26 mouse cellular contexts compared by ENCODE assay signal in the genomic region with DNA sequence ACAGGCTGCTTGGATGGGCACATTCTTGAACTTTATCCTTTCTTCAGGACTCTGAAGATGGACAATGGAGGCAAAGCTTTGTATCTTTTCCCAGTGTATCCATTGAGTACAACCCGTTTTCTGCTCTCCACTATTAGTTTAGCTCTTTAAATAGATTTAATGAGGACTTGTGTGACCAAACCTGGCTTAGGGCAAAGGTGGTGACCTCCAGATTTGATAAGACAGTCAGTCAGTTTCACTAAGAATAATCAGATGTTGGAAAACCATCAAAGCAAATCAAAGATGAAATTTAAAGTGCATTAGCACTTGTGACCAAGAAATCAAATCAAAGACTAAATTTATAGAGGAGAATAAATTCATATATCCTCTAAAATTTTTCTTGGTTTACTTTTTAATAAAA. TPM values are rescaled to one million over a fixed set of nuclear protein-coding genes. Genes with fewer than 3 reads are reported as not detected.
DNase-seq lines count a peak whose midpoint lies in the region; ATAC-seq and TF ChIP-seq lines count a peak whose summit lies in the region.
"Had no signal": no experiment of that assay in that cellular context is flagged by ENCODE, and none has a peak within 500 bp of the region (broad histone marks: within the 10 kb centered on the region; RNA-seq: fewer than 3 reads in every experiment).

No protein-coding gene starts in this region.

- ATAC-seq in heart, embryonic 14.5 days (ENCODE audit: insufficient number of reproducible peaks, insufficient read depth, low FRiP score, low read depth): no peak
- ATAC-seq in liver, embryonic 11.5 days (replicated peaks; ENCODE audit: low FRiP score): no peak
- no peak for ATAC-seq in liver, embryonic 14.5 days (ENCODE audit: insufficient read depth)
- no peak for ATAC-seq in liver, postnatal 0 days
- no peak for ATAC-seq in hindbrain, embryonic 11.5 days (ENCODE audit: low FRiP score)
- ATAC-seq: forebrain, embryonic 14.5 days; forebrain, postnatal 0 days; hindbrain, embryonic 16.5 days; Patski had no signal

- no peaks in the 10 kb centered on the region for H3K27me3 ChIP-seq in heart, embryonic 14.5 days (ENCODE audit: control insufficient read depth, insufficient read depth, low read length)
- H3K27me3 ChIP-seq in liver, embryonic 11.5 days (replicated peaks; ENCODE audit: control insufficient read depth, insufficient read depth, low read length): no peaks in the 10 kb centered on the region
- H3K27me3 ChIP-seq in liver, embryonic 14.5 days (ENCODE audit: control insufficient read depth, insufficient read depth, low read length): no peaks in the 10 kb centered on the region
- no peaks in the 10 kb centered on the region for H3K27me3 ChIP-seq in liver, postnatal 0 days (ENCODE audit: insufficient read depth, low read length)
- no peaks in the 10 kb centered on the region for H3K27me3 ChIP-seq in hindbrain, embryonic 11.5 days (ENCODE audit: control insufficient read depth, insufficient read depth, low read length)
- H3K27me3 ChIP-seq: embryonic facial prominence, embryonic 12.5 days; embryonic facial prominence, embryonic 15.5 days; heart, embryonic 13.5 days; hindbrain, embryonic 13.5 days had no signal

- no peak for TF ChIP-seq CTCF in liver, embryonic 14.5 days (IDR thresholded peaks at IDR 0.05; ENCODE audit: low read depth)
- TF ChIP-seq CTCF in liver, postnatal 0 days (IDR thresholded peaks at IDR 0.05; ENCODE audit: low read depth): no peak
- TF ChIP-seq CTCF in layer of hippocampus, adult 2 months (conservative IDR thresholded peaks at IDR 0.05): no peak

- 0 out of 2 replicates have a peak overlapping the region, but pooled peaks have one; percentile 19 for H3K4me2 ChIP-seq in heart, embryonic 14.5 days (ENCODE audit: low read length)
- H3K4me2 ChIP-seq in liver, embryonic 11.5 days: peak overlapping the region; percentile 21; the same call in 1 of the 2 replicates
- peak overlapping the region; percentile 16; the same call in 1 of the 2 replicates for H3K4me2 ChIP-seq in liver, embryonic 14.5 days (ENCODE audit: low read depth)
- H3K4me2 ChIP-seq in liver, postnatal 0 days (ENCODE audit: low read depth, low read length): peak overlapping the region; percentile 61
- H3K4me2 ChIP-seq in hindbrain, embryonic 11.5 days (replicated peaks; ENCODE audit: low read depth, low read length): no peak overlapping the region
- H3K4me2 ChIP-seq: embryonic facial prominence, embryonic 12.5 days; embryonic facial prominence, embryonic 15.5 days; hindbrain, embryonic 13.5 days had no signal

- TF ChIP-seq EP300 in liver, embryonic 14.5 days (IDR thresholded peaks at IDR 0.05; ENCODE audit: low read depth): no peak
- no peak for TF ChIP-seq EP300 in liver, postnatal 0 days (IDR thresholded peaks at IDR 0.05; ENCODE audit: low read depth)

- no peak overlapping the region for H3K27ac ChIP-seq in heart, embryonic 14.5 days (replicated peaks in 1 of 2; ENCODE audit: control insufficient read depth in 1 of 2, insufficient read depth in 1 of 2, low read depth in 2 of 2, low read length in 2 of 2)
- no peak overlapping the region for H3K27ac ChIP-seq in liver, embryonic 11.5 days (ENCODE audit: low read depth, low read length)
- no peak overlapping the region for H3K27ac ChIP-seq in liver, embryonic 14.5 days
- H3K27ac ChIP-seq in liver, postnatal 0 days (ENCODE audit: low read depth): peak overlapping the region; percentile 29; the same call in 1 of the 2 replicates
- H3K27ac ChIP-seq in hindbrain, embryonic 11.5 days (ENCODE audit: low read depth, low read length): no peak overlapping the region
- no peak overlapping the region for H3K27ac ChIP-seq in layer of hippocampus, adult 2 months
- H3K27ac ChIP-seq: embryonic facial prominence, embryonic 12.5 days; embryonic facial prominence, embryonic 15.5 days; gastrocnemius, adult 2 months; heart, embryonic 10.5 days; heart, embryonic 13.5 days; hindbrain, embryonic 13.5 days had no signal

- WGBS in heart, embryonic 14.5 days: 33% methylated on average over 1 of the region's 1 CpGs
- 43% methylated on average over 1 of the region's 1 CpGs for WGBS in liver, embryonic 11.5 days
- 33% methylated on average over 1 of the region's 1 CpGs for WGBS in liver, embryonic 14.5 days (ENCODE audit: insufficient replicate concordance)
- WGBS in liver, postnatal 0 days (ENCODE audit: insufficient replicate concordance): 48% methylated on average over 1 of the region's 1 CpGs
- WGBS in hindbrain, embryonic 11.5 days: 47% methylated on average over 1 of the region's 1 CpGs

- no peak for DNase-seq in heart, adult 8-10 months (ENCODE audit: low spot score)
- no peak for DNase-seq in liver, embryonic 11.5 days (ENCODE audit: low spot score)
- no peak for DNase-seq in liver, embryonic 14.5 days (ENCODE audit: low read depth in 3 of 3, low spot score in 3 of 3)
- no peak for DNase-seq in liver, postnatal 0 days
- DNase-seq in hindbrain, embryonic 11.5 days (ENCODE audit: low spot score): no peak
- no peak for DNase-seq in layer of hippocampus, adult 2 months (ENCODE audit: low spot score in 2 of 2)
- DNase-seq: adrenal gland, postnatal 10 days; adrenal gland, postnatal 36 days; cerebellum, adult 18-20 months; cerebellum, adult 9-10 months; cerebellum, postnatal 14 days; forebrain, postnatal 0 days; gastrocnemius, adult 2 months; gastrocnemius, postnatal 14 days; heart, adult 18-20 months had no signal

- H3K4me3 ChIP-seq in heart, embryonic 14.5 days (ENCODE audit: control insufficient read depth in 1 of 2, insufficient read depth in 1 of 2, low read depth in 1 of 2, low read length in 2 of 2): no peak overlapping the region
- H3K4me3 ChIP-seq in liver, embryonic 11.5 days (ENCODE audit: low read depth, low read length): no peak overlapping the region
- H3K4me3 ChIP-seq in liver, embryonic 14.5 days (ENCODE audit: insufficient read depth in 1 of 2, low read depth in 2 of 2, low read length in 2 of 2): no peak overlapping the region
- H3K4me3 ChIP-seq in liver, postnatal 0 days (ENCODE audit: low read depth, low read length): peak overlapping the region; percentile 27
- no peak overlapping the region for H3K4me3 ChIP-seq in hindbrain, embryonic 11.5 days (ENCODE audit: low read depth, low read length)
- H3K4me3 ChIP-seq in layer of hippocampus, adult 2 months: no peak overlapping the region
- H3K4me3 ChIP-seq: embryonic facial prominence, embryonic 12.5 days; embryonic facial prominence, embryonic 15.5 days; gastrocnemius, adult 2 months; heart, embryonic 10.5 days; heart, embryonic 13.5 days; hindbrain, embryonic 13.5 days had no signal

- no peaks in the 10 kb centered on the region for H3K36me3 ChIP-seq in heart, embryonic 14.5 days (ENCODE audit: control insufficient read depth, insufficient read depth, low read length)
- H3K36me3 ChIP-seq in liver, embryonic 11.5 days (ENCODE audit: control insufficient read depth, insufficient read depth, low read length): no peaks in the 10 kb centered on the region
- no peaks in the 10 kb centered on the region for H3K36me3 ChIP-seq in liver, embryonic 14.5 days (replicated peaks; ENCODE audit: control insufficient read depth, insufficient read depth, low read depth)
- H3K36me3 ChIP-seq in liver, postnatal 0 days (replicated peaks; ENCODE audit: insufficient read depth, low read length): no peaks in the 10 kb centered on the region
- H3K36me3 ChIP-seq in hindbrain, embryonic 11.5 days (ENCODE audit: control insufficient read depth, insufficient read depth, low read length): no peaks in the 10 kb centered on the region
- H3K36me3 ChIP-seq: embryonic facial prominence, embryonic 12.5 days; embryonic facial prominence, embryonic 15.5 days; heart, embryonic 10.5 days; heart, embryonic 13.5 days; hindbrain, embryonic 13.5 days had no signal

- peaks cover 0 to 3% of the 10 kb centered on the region in 2 experiments; a peak in 1 of 4 replicates for H3K4me1 ChIP-seq in heart, embryonic 14.5 days (ENCODE audit: control insufficient read depth in 2 of 2, insufficient read depth in 2 of 2, low read length in 2 of 2)
- no peaks in the 10 kb centered on the region for H3K4me1 ChIP-seq in liver, embryonic 11.5 days (replicated peaks; ENCODE audit: control insufficient read depth, insufficient read depth, low read length)
- no peaks in the 10 kb centered on the region for H3K4me1 ChIP-seq in liver, embryonic 14.5 days (replicated peaks; ENCODE audit: control insufficient read depth in 2 of 2, insufficient read depth in 2 of 2, low read length in 1 of 2)
- H3K4me1 ChIP-seq in liver, postnatal 0 days (ENCODE audit: insufficient read depth): no peaks in the 10 kb centered on the region
- H3K4me1 ChIP-seq in hindbrain, embryonic 11.5 days (replicated peaks; ENCODE audit: control insufficient read depth, insufficient read depth, low read length): no peaks in the 10 kb centered on the region
- H3K4me1 ChIP-seq: embryonic facial prominence, embryonic 12.5 days; embryonic facial prominence, embryonic 15.5 days; heart, embryonic 10.5 days had no signal

- H3K9ac ChIP-seq in heart, embryonic 14.5 days (ENCODE audit: low read length): no peak overlapping the region
- H3K9ac ChIP-seq in liver, embryonic 11.5 days (ENCODE audit: low read depth, low read length): no peak overlapping the region
- no peak overlapping the region for H3K9ac ChIP-seq in liver, embryonic 14.5 days (replicated peaks)
- 0 out of 2 replicates have a peak overlapping the region, but pooled peaks have one; percentile 7 for H3K9ac ChIP-seq in liver, postnatal 0 days (replicated peaks)
- no peak overlapping the region for H3K9ac ChIP-seq in hindbrain, embryonic 11.5 days (ENCODE audit: low read depth, low read length)
- H3K9ac ChIP-seq: embryonic facial prominence, embryonic 12.5 days; embryonic facial prominence, embryonic 15.5 days; forebrain, postnatal 0 days; heart, embryonic 13.5 days; hindbrain, embryonic 13.5 days had no signal

- H3K9me3 ChIP-seq in heart, embryonic 14.5 days (ENCODE audit: control insufficient read depth, low read length): no peaks in the 10 kb centered on the region
- no peaks in the 10 kb centered on the region for H3K9me3 ChIP-seq in liver, embryonic 11.5 days (ENCODE audit: control insufficient read depth, low read length)
- H3K9me3 ChIP-seq in liver, embryonic 14.5 days (ENCODE audit: control insufficient read depth, low read length): no peaks in the 10 kb centered on the region
- no peaks in the 10 kb centered on the region for H3K9me3 ChIP-seq in liver, postnatal 0 days (ENCODE audit: low read length)
- H3K9me3 ChIP-seq in hindbrain, embryonic 11.5 days (ENCODE audit: control insufficient read depth, low read length): no peaks in the 10 kb centered on the region
- H3K9me3 ChIP-seq: embryonic facial prominence, embryonic 12.5 days; embryonic facial prominence, embryonic 15.5 days; heart, embryonic 10.5 days; heart, embryonic 13.5 days; hindbrain, embryonic 13.5 days had no signal

RNA-seq across cellular contexts. Expression of a gene that starts 1.7 kb away (rescaled TPM):
- polyA plus RNA-seq in heart, embryonic 14.5 days (2014; fragmentation: Nextera tagmentation; extraction: Ambion mirVana): 28.0 and 30.5 TPM in 2 replicates
- 10 to 100 TPM in 3 of 4 experiments, 1 to 10 TPM in 1; 9.5 to 16.6 (median 14.1) TPM for total RNA-seq in heart, adult 8-10 months (2022)
- polyA plus RNA-seq in liver, embryonic 11.5 days (2014; fragmentation: Nextera tagmentation; extraction: Ambion mirVana): 11.4 and 14.6 TPM in 2 replicates
- 3.4 and 4.7 TPM in 2 replicates for polyA plus RNA-seq in liver, embryonic 14.5 days (2012; rRNA removed)
- 11.3 and 13.3 TPM in 2 replicates for polyA plus RNA-seq in liver, embryonic 14.5 days (2014; fragmentation: Nextera tagmentation; extraction: Ambion mirVana)
- 16.0 and 18.2 TPM in 2 replicates for polyA plus RNA-seq in liver, postnatal 0 days (2015; fragmentation: Nextera tagmentation; extraction: Ambion mirVana)
- 2.1 and 3.5 TPM in 2 replicates for polyA plus RNA-seq in hindbrain, embryonic 11.5 days (2014; fragmentation: Nextera tagmentation; extraction: Ambion mirVana)
- 1 to 10 TPM; 2.6 to 4.9 TPM for total RNA-seq in layer of hippocampus, adult 2 months (2021)
- total RNA-seq: common myeloid progenitor, adult 5-6 weeks; hematopoietic stem cell, adult 5-6 weeks had no signal
- polyA plus RNA-seq: Patski had no signal
